Mouse (Mus musculus) ES-Bruce4 (cell line): Measurements from ENCODE around the gene Gm30302. TPM values are rescaled to one million over a fixed set of nuclear protein-coding genes. Genes with fewer than 3 reads are reported as not detected.

ENCODE experiments used
- H3K27ac ChIP-seq: 2 replicates; pipeline ENCODE4 v1.5.1; 2012; ENCODE audit warnings: low read length, inconsistent platforms; ENCODE audit not compliant: insufficient read depth
- H3K27me3 ChIP-seq: 2 replicates; pipeline ENCODE4 v1.6.1; 2012; ENCODE audit warnings: mild to moderate bottlenecking, low read length, inconsistent platforms; ENCODE audit not compliant: control insufficient read depth, poor library complexity, insufficient read depth, severe bottlenecking
- H3K36me3 ChIP-seq: 2 replicates; pipeline ENCODE4 v1.6.1; 2012; ENCODE audit warnings: inconsistent platforms, mild to moderate bottlenecking, low read length, moderate library complexity; ENCODE audit not compliant: control insufficient read depth, poor library complexity, insufficient read depth, severe bottlenecking
- H3K4me1 ChIP-seq: one replicate; pipeline ENCODE4 v1.8.1; 2011; ENCODE audit warnings: low read length; ENCODE audit not compliant: control insufficient read depth, insufficient read depth
- H3K4me3 ChIP-seq: 2 replicates; pipeline ENCODE4 v1.5.1; 2011; ENCODE audit warnings: low read depth, mild to moderate bottlenecking, low read length
- H3K9ac ChIP-seq: 2 replicates; pipeline ENCODE4 v1.6.1; 2012; ENCODE audit warnings: low read depth, mild to moderate bottlenecking, inconsistent platforms; ENCODE audit not compliant: poor library complexity, severe bottlenecking
- H3K9me3 ChIP-seq: replicated peaks from 2 replicates; pipeline ENCODE4 v1.6.1; 2012; ENCODE audit warnings: mild to moderate bottlenecking, low read length, inconsistent platforms; ENCODE audit not compliant: control insufficient read depth, poor library complexity, insufficient read depth, severe bottlenecking
- CTCF ChIP-seq: IDR thresholded peaks from one replicate; pipeline ENCODE4 v1.8.1; 2011; ENCODE audit warnings: low read depth, low read length
- EP300 ChIP-seq: IDR thresholded peaks from 2 replicates; pipeline ENCODE4 v1.6.1; 2011; ENCODE audit warnings: low read depth, low read length; ENCODE audit not compliant: insufficient read depth
- POLR2A ChIP-seq: IDR thresholded peaks from one replicate; pipeline ENCODE4 v1.8.1; 2011; ENCODE audit warnings: low read length; ENCODE audit not compliant: insufficient read depth
- polyA plus RNA-seq: library from polyadenylated mRNA; stranded (reverse); fragments of >200 nt; gene quantifications from 2 replicates; pipeline ENCODE4 v1.2.4, GENCODE M21; 2011; ENCODE audit warnings: low read depth; ENCODE audit not compliant: missing spikeins, insufficient read depth, insufficient read length

Gm30302 gene
- polyA plus RNA-seq, 1 experiment = not detected

DNA sequence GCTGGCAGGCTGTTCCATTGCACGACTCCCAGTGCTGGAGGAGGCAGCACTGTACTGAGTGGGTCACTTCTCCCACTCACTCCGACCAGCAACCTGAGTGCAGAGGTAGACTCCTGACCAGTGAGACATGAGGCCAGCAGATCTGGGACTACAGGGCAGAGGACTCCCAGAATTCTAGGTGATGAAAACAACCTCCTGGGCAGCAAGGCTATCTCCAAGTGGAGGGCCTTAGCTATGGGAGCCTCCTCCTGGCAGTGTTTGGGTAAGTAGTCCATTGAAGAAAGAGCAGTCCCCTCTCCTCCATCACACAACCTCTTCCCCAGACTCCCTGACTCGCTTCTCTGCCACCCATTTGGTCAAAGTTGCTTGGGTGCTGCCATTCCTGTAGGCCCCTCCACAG is 31.6 kb upstream of the Gm30302 start:
- no peaks in the 10 kb centered on the region for H3K9me3 ChIP-seq
- H3K4me1 ChIP-seq = no peaks in the 10 kb centered on the region
- H3K36me3 ChIP-seq = no peaks in the 10 kb centered on the region
- TF ChIP-seq CTCF = no peak
- no peak for TF ChIP-seq POLR2A
- no peak for TF ChIP-seq EP300
- no peak overlapping the region for H3K9ac ChIP-seq
- no peak overlapping the region for H3K27ac ChIP-seq
- H3K4me3 ChIP-seq = no peak overlapping the region
- no peaks in the 10 kb centered on the region for H3K27me3 ChIP-seq

DNA sequence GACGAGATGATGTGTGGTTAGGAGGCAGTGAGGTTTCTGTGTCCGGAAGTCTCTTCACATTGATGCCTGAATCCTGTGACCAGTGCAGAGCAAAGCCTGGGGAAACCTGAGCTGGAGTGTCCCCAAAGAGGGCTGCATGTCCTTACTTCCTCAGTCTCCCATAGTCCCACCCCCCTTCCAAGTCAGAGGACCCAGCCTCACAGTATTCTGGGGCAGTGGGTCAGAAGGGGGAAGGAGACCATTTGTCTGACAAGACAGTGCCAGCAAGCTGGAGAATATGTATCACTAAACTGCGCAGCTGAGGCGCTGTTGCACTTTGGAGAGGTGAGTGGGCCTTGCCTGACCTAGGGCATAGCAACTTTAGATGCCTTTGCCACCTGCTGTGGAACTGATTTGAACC is 26.5 kb upstream of the Gm30302 start:
- H3K4me1 ChIP-seq = no peaks in the 10 kb centered on the region
- no peaks in the 10 kb centered on the region for H3K27me3 ChIP-seq
- H3K27ac ChIP-seq = no peak overlapping the region
- no peak for TF ChIP-seq POLR2A
- TF ChIP-seq EP300 = no peak
- TF ChIP-seq CTCF = no peak
- H3K9me3 ChIP-seq = no peaks in the 10 kb centered on the region
- no peaks in the 10 kb centered on the region for H3K36me3 ChIP-seq
- no peak overlapping the region for H3K9ac ChIP-seq
- no peak overlapping the region for H3K4me3 ChIP-seq

DNA sequence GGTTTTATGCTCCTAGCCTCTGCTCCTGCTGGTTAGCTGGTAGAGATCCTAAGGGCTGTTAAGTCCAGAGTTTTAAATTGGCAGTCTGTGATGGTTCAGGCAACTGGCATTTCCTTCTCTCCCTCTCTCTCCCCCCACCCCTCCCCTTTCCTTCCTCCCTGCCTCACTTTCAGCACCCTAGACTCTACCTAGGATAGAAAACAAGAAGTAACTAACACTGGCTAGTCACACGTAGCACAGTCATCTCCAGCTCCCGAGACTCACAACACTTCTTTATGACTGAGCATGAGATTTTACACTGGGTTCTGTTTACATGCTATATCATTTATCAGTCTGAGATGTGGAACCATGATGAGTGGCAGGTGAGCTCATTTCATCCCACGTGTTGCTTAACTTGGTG is 16.2 kb upstream of the Gm30302 start:
- no peak overlapping the region for H3K9ac ChIP-seq
- no peak overlapping the region for H3K4me3 ChIP-seq
- no peak for TF ChIP-seq EP300
- no peak for TF ChIP-seq POLR2A
- no peak for TF ChIP-seq CTCF
- no peaks in the 10 kb centered on the region for H3K4me1 ChIP-seq
- no peak overlapping the region for H3K27ac ChIP-seq
- H3K27me3 ChIP-seq = no peaks in the 10 kb centered on the region
- no peaks in the 10 kb centered on the region; the same call in 1 of the 2 replicates for H3K9me3 ChIP-seq
- H3K36me3 ChIP-seq = no peaks in the 10 kb centered on the region

DNA sequence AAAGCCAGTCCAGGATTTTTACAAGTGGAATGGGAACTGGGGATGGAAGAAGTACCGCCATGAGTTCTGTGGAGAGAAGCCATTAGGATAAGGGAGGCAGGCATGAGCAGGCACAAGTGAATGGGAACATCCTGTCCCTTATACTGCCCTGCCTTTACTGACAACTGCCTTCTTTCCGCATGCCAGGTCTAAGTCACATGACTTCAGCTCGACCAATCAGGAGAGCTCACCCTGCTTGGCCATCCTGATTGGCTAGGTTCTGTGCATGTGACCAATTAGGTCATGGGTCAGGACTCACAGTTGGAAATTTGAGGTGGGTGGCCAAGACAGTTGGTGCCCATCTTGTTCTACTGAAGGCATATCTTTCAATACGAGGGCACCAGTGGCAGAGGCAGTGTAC is 15.6 kb upstream of the Gm30302 start:
- Histone ChIP-seq H3K36me3 (no peaks in the 10 kb centered on the region), H3K9ac (no peak overlapping the region), H3K9me3 (no peaks in the 10 kb centered on the region; the same call in 1 of the 2 replicates), H3K4me1 (no peaks in the 10 kb centered on the region), H3K27ac (no peak overlapping the region), H3K4me3 (no peak overlapping the region), H3K27me3 (no peaks in the 10 kb centered on the region)
- TF ChIP-seq EP300 (no peak), POLR2A (no peak), CTCF (no peak)

DNA sequence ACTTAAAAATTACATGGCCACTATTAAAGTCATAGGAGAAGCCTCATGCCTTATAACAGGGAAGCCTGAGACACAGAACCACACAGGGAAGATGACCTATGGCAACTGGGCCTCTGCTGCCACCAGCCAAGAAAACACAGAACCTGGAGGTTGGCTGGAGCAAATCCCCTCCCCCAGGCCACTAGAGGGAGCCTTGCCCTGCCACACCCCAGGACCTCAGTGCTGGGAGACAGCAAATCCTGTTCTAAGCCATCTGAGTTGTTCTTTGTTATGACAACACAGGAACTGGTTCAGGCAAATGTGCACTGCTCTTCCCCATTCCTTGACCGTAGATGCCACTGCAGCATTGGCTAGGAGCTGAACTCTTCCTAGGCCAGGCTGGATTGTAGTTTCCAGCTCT is 8.3 kb upstream of the Gm30302 start:
- no peaks in the 10 kb centered on the region; the same call in 1 of the 2 replicates for H3K9me3 ChIP-seq
- no peak overlapping the region for H3K9ac ChIP-seq
- H3K4me1 ChIP-seq = no peaks in the 10 kb centered on the region
- H3K36me3 ChIP-seq = no peaks in the 10 kb centered on the region
- H3K27ac ChIP-seq = no peak overlapping the region
- H3K4me3 ChIP-seq = no peak overlapping the region
- TF ChIP-seq POLR2A (no peak), CTCF (peak; percentile 46)
- H3K27me3 ChIP-seq = no peaks in the 10 kb centered on the region

DNA sequence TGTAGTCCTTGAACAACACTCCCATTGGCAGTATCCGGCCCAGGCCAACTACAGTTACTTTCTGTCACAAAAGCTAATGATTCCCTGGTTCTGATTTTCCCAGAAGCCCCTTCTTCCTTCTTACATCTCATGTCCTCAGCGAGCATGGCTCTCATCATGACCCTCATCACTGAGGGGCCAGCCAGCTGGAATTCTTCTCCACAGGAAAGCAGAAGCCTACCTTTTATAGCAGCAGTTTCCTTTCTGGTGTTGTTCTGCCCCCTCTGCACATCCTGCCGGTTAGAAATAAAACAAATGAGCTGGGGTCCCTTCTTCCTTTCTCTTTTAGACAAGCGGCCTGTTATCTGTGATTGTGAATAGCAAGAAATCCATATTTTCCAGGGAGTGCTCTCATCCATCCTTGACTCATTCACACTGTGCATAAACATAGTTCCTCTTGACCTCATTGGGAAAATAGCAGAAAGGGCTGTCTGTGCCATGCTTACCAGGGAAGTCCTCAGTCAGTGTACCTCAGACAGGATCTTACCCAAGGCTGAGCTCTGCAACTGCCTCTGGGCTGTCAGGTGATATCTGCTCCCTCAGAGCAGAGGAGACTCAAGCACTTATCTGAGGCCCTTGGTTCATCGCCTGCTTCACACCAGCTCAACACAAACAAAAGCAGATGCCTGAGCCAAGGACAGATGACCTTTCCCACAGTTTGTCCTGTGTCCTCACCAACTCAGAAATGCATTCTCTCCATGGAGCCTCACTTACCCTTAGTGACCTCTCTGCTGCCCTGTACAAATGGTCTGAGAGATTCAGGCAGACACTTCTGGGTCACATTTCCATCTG is 10.0 kb downstream of the Gm30302 start:
- H3K9ac ChIP-seq = no peak overlapping the region
- H3K27ac ChIP-seq = no peak overlapping the region
- no peak overlapping the region for H3K4me3 ChIP-seq
- H3K4me1 ChIP-seq = no peaks in the 10 kb centered on the region
- H3K9me3 ChIP-seq = no peaks in the 10 kb centered on the region
- no peaks in the 10 kb centered on the region for H3K36me3 ChIP-seq
- no peaks in the 10 kb centered on the region for H3K27me3 ChIP-seq
- TF ChIP-seq POLR2A (no peak), CTCF (no peak), EP300 (no peak)
